Mouse (Mus musculus) small intestine, adult 2 months (tissue): ENCODE results near the gene Adgrf5.

ENCODE experiments used
- CTCF ChIP-seq: fragments of 200-500 bp; IDR thresholded peaks from 2 replicates; pipeline ENCODE4 v1.5.1; 2012; ENCODE audit warnings: low read depth, mild to moderate bottlenecking, control low read depth, inconsistent platforms, low read length, moderate library complexity, mixed read lengths; ENCODE audit not compliant: insufficient replicate concordance, insufficient read length; ENCODE audit errors: extremely low read depth
- POLR2A ChIP-seq: fragments of 200-500 bp; IDR thresholded peaks from 2 replicates; pipeline ENCODE4 v1.6.1; 2012; ENCODE audit warnings: low read depth, mild to moderate bottlenecking, control low read depth, inconsistent platforms, low read length, moderate library complexity

GRCm38 (mm10) chr17:43374020-43374419 lies 13.8 kb downstream of the Adgrf5 start:
- TF ChIP-seq CTCF, result no peak
- TF ChIP-seq POLR2A, result no peak
